Mouse (Mus musculus): ENCODE measurements at regions not wholly inside any gene's neighbourhood (a gene's known extent, or its start where the extent isn't known, plus 50 kb on each side); places are given as distances from the start of the nearest gene placed in this dataset.

GRCm38 (mm10) chr6:94413987-94414360 lies 86.2 kb upstream of the Slc25a26 start:
- no peak for DNase-seq (ENCODE audit: low spot score)

DNA sequence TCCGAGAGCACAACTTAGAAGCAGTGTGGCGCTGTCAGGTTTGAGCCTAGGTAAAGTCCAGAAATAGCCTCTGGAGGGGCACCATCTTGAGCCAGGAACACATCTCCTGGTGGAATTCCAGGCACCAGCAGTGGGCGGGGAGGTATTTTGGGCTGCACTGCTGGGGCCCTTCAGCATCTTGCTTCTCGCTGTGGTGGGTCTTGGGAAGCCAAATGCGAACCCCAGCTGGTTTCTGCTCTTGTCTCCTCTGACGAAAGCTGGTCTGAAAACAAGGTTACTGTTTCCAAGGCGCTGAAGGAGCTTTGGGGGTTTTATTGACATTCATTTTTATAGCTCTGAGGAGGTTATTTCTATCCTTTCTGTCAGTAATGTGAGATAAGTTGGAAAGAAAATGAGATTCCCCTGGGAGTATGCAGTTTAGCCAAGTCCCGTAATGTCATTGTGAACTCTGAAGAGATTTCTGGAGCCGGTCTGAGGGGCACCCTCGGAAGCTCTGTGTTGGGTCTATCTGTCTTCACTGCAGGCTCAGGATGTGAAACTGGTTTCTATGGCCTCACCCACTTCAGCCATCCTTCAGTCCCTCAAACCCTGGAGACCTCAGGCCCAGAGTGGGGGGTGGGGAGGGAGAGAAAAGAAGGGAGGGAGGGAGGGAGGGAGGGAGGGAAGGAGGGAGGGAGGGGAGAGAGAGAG lies 86.7 kb upstream of the Slc25a26 start:
- DNase-seq (ENCODE audit: low spot score), result no peak

DNA sequence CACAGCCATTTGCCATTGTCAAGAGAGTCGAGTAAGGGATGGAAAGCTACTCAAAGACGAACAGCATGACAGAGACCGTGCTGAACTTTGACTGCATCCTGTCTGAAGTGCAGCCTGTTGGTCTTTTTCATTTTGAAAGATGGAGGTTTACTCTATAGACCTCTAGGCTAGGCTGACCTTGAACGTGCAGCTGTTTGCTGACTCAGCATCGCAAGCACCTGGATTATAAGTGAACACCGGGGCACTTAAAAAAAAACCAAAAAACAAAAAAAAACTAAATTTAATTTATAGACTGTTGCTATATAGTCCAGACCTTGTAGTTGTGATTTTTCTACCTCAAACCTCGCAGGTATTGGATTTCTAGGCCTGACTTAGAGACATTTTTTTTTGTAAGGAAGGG lies 87.8 kb upstream of the Slc25a26 start:
- no peak for DNase-seq (ENCODE audit: low spot score)

GRCm38 (mm10) chr6:94410480-94410879 lies 89.7 kb upstream of the Slc25a26 start:
- DNase-seq (ENCODE audit: low spot score), result no peak

GRCm38 (mm10) chr6:94408996-94409395 lies 91.1 kb upstream of the Slc25a26 start:
- DNase-seq (ENCODE audit: low spot score), result no peak

DNA sequence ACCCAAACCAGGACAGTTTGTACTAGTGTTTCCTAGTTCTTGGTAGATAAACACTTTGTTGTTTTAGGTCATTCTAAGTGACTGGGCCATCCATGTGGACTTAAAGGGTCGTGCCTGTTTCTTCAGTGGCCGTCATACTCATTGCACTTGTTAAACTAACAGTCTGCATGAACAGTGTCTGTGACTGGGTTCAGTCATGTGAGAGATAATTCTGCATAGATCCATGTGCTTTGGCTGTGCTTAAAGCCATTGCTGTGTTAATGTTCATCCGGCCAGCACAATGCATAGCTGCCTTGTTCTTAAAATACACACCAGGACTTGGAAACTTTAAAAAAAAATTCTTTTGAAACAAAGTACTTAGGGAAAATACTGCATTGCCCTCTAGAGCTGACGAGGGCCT lies 92.4 kb upstream of the Slc25a26 start:
- no peak for DNase-seq (ENCODE audit: low spot score)

DNA sequence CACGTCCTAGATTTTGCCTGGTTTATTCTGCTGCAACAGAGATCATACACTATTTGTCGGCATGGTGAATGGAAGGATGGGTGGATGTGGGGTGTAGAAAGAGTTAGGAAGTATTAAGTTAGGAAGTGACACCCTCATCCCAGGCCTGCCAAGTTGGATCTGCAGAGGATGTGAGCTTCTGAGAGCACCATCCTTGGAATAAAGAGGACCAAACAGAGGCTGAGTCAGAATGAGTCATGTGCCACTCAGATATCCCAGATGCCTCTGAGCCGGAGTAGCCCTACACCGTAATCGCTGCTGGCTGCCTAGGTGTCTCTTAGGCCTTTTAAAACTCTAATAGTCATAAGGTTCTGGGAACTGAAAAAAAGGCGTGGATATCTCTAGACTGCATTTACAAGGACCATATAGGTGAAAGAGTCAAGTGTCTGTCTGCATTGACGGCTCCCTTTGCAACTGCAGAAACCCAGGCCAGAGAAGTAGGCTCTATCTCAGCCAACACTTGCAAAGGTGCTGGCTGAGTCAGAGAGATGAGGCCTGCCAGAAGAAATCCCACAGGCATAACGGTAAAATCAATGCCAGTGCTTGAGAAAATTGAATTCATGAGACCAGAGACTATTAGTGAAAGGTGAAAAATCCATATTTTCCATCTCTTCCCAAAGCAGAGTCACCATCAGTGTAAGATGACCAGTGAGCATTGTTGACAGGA lies 94.6 kb upstream of the Slc25a26 start:
- no peak for DNase-seq (ENCODE audit: low spot score)

DNA sequence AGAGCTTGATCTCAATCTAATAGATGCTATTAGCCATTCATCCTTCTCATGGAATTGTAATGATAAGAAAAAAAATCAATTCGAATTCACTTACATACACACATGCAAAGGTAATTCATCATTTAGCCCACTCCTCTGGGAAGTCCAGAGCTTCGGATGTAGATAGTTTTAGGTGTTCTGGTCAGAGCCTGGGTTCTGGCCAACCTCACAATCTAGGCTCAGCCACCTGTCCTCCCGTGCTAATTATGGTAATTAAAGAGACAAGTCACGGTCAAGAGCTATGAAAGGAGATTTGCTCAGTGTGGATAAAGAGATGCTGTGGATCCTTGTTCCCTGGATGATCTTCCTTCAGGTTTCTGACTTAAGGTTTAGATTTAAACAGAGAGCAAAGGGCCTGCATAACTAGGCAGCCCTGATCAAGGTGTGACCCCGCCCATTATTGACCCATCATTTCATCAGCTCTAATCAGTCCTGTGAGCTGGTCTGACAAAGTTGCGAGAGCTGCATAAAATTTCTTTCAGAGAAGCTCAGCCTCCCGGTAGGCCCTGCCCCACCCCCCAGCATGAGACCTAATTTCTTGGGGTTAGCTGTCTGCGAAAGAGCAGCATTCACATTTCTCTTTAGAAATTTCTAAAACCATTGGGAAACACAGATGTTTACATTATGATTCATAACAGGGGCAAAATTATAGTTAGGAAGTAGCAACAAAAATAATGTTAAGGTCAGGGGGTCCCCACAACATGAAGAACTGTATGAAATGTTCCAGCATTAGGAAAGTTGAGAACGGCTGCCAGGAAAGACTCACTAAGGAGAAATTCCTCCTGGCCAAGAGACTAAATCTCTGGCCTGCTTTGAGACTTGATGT lies 98.3 kb upstream of the Slc25a26 start:
- no peak for DNase-seq (ENCODE audit: low spot score)

GRCm38 (mm10) chr6:94401061-94401591 lies 99.0 kb upstream of the Slc25a26 start:
- DNase-seq (ENCODE audit: low spot score), result no peak

DNA sequence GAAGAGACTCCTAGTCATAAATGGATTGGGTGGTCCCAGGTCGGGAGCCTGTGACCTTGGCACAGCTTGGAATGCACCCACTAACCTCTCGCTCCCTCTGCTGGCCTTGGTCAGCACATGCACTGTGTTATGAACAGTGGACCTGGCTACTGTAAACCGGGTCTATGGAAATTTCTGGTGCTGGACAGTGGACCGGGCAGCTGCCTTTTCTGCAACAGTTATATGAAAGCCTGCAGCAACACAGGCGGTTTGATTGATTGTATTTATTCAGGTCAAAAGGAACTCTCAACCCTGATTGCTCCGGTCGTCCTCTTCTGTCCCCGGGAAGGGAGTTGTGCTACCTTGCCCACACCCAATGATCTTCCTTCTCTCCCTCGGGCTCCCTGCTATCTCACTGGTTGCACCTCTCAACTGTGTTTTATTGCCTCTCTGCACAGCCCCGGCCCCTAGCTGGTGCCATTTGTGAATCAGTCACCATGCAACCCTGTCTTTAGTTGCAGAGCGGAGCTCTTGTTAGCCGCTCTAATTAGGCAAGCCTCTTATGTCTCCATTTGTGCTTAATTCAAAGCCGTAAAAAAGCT lies 99.6 kb upstream of the Slc25a26 start:
- DNase-seq (ENCODE audit: low spot score), result no peak

- DNase-seq (ENCODE audit: low spot score), result no peak
These were observed 107.4 kb upstream of the Magi1 start for GRCm38 (mm10) chr6:94391134-94391533.

DNA sequence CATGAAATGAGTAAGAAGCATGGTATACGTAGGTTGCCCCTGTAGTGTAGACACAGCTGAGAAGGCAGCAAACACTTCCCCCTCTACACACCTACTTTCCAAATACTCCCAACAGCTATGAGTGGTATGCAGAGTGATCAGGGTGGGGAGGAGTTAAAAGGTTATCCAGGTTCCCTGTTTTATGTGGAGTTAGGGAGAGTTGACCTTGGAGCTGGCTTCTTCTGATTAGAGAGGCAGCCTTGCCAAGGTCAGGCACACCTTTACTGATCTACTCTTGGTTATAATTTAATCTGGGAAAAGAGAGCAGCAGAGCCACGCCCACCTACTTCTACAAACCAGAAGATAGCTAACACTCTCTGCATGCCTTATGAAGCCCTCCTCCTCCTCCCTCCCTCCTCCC lies 106.7 kb upstream of the Magi1 start:
- peak; percentile 26 for DNase-seq (ENCODE audit: low spot score)

DNA sequence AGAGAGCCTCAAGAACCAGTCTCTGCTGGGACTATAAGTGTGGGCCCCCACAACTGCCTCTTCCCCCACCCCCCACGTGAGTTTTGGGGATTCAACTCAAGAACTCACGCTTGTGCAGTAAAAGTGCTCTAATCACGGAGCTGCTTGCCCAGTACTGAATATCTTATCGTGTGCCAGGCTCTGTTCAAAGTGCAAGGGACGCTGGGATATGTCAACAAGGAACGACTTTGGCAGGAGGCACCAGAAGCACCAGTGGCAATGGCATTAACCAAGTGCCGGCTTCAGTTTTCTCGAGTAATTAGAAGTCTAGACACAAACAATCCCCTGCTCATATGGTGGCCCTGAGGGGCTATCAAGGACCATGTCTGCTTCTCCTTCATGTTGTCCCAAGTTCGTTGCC lies 106.0 kb upstream of the Magi1 start:
- DNase-seq (ENCODE audit: low spot score), result no peak

DNA sequence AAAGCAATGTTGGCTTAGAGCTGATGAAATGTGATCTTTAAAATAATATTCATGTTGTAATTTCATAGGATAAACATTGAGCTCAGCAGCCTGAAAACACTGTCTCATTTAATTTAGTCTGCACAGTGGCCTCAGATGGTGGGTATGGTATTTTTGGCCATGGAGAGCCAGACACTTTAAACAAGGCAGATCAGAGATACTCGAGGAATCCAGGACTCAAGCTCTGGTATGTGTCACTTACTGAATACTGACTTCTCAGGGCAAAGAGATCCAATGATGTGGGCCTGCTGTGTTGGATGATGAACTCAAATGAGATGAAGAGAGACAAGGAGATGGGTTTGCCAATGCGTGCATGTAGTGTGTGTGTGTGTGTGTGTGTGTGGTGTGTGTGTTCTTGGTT lies 103.9 kb upstream of the Magi1 start:
- no peak for DNase-seq (ENCODE audit: low spot score)

DNA sequence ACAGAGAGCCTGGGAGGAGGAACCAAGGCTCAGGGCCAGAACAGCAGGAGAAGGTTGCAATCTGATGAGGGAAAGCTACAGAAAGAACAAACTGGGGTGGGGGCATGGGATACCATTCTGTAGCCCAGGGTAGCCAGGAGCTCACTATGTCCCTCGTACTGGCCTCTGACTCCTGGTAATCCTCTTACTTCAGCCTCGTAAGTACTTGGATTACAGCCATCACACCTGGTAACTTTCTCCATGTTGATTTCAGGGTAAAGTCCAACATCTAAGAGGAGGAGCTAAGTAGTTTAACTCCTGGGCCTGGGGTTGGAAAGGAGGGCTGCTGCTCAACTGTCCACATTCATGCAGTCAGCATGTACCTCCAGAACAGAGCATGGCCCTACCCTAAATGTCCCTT lies 101.8 kb upstream of the Magi1 start:
- DNase-seq (ENCODE audit: low spot score), result no peak

GRCm38 (mm10) chr6:94369991-94370390 lies 86.3 kb upstream of the Magi1 start:
- DNase-seq (ENCODE audit: low spot score), result no peak

DNA sequence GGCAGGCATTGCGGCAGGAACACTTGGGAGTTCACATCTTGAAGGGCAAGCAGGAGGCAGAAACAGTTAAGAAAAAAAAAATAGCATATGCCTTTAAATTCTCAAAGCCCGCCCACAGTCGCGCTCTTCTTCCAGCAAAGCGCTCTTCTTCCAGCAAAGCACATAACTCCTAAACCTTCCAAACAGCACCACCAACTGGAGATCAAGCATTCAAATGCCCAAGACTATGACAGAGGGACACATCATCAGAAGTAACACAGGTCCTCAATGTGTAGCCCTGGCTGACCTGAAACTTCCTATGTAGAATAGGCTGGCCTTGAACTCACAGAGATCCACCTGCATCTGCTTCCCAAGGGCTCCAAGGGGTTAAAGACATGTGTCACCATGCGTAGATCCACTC lies 80.2 kb upstream of the Magi1 start:
- DNase-seq (ENCODE audit: low spot score), result no peak

GRCm38 (mm10) chr6:94362626-94363025 lies 78.9 kb upstream of the Magi1 start:
- no peak for DNase-seq (ENCODE audit: low spot score)

GRCm38 (mm10) chr6:94357568-94357967 lies 73.9 kb upstream of the Magi1 start:
- DNase-seq (ENCODE audit: low spot score), result no peak

DNA sequence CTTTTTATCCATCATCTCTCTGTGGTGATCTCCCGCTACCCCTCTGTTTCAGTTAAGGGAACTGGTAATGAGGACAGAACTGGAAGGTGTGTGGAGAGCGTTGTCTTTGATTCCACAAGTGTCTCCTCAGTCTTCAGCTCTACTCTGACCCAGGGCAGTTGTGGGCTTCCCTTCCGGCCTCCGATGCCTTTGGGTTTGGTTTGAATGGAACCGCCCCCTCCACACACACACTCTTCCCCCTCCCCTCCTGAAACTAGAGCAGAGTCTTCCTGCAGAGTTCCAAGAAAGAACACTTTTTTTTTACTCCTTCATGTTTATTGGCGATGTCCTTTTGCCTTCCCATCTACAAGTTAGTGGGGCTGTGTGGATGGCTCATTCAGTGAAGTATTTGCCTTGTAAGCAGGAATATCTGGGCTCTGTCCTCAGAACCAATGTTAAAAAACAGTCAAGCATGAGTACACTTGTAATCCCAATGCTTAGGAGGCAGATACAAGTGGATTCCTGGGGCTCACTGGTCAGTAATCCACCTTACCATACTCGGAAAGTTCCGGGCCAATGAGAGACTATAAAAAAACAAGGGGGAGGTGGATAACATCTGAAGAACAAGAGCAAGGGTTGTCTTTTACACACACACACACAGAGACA lies 70.9 kb upstream of the Magi1 start:
- DNase-seq (ENCODE audit: low spot score), result no peak

DNA sequence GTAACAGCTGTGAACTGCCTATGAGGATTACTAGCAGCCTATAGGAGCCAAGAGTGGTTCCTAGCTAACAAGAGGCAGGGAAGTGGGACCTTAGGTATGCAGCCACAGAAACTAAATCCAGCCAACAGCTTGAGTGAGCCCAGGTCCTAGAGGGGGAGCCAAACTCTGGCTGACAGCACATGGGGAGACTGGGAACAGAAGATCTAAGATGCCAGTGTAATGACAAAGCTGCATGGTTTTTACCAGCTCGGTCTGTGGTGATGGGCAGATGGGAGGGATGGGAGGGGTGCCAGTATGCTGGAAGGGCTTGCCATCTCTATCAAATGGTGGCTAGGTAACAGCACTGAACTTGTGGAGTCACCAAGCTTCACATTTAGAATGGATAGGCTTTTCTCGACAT lies 60.6 kb upstream of the Magi1 start:
- no peak for DNase-seq (ENCODE audit: low spot score)

DNA sequence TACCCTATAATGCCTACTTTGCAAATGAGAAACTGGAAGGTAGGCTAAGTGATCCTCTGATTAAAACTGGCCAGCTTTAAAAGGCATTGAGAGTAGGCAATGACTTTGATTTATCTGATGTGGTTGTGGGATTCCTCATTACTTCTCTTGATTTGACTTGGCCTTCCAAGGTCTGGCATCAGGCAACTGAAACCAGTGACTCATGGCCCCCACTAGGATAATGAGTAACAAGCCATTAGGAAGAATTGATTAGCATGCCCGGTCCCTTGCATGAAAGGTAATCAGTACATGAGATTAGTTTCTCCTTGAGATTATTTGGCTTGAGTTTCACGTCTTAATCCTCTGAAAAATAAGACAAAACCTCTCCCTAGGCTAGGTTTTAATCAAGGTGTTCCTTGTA lies 56.8 kb upstream of the Magi1 start:
- no peak for DNase-seq (ENCODE audit: low spot score)
